Mouse (Mus musculus) heart, postnatal 4 days (tissue): ENCODE measurements at regions not wholly inside any gene's neighbourhood (a gene's known extent, or its start where the extent isn't known, plus 50 kb on each side); places are given as distances from the start of the nearest gene placed in this dataset.
"Not testable (repeated sequence)": the region's sequence is repeated elsewhere in the genome, so short reads cannot be mapped to it uniquely, and the experiment has no call there.

ENCODE experiments used
- DNase-seq: peaks from one replicate; pipeline ENCODE4 v3.0.0; 2021

DNA sequence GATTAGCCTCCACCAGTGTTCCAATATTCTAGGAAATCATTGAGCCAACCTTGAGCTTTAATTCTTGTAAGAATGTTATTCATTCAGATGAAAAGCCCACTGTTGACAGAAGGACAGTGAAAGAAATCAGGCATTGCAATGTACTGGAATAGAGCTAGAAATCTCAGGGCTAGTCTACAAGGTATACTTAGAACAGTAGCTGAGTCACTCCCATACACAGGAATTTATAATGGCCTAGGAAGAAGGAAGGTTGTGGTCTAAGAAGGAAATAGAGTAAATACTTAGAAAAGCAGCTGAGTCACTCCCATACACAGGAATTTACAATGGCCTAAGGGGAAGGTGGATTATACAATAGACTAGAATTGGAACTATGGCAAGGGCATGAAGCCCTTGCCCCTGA, 174.6 kb downstream of the Fam181b start:
- not testable (repeated sequence) for DNase-seq

DNA sequence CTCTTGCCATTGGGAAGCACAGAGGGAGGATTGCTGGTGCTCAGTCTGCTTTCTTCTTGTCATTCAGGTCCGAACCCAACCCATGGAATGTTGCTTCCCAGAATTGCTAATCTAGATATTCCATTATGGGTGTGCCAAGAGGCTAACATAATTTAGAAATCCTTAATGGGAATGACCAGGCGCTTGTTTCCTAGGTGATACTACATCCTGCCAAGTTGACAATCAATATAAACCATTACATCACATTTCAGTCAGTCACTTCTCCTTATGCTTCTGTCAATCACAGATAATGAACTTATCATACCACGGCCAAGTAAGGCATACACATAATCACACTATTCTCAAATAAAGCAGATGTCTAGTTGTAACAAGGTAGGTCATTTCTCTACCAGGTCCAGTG, 206.1 kb downstream of the Fam181b start:
- no peak for DNase-seq

DNA sequence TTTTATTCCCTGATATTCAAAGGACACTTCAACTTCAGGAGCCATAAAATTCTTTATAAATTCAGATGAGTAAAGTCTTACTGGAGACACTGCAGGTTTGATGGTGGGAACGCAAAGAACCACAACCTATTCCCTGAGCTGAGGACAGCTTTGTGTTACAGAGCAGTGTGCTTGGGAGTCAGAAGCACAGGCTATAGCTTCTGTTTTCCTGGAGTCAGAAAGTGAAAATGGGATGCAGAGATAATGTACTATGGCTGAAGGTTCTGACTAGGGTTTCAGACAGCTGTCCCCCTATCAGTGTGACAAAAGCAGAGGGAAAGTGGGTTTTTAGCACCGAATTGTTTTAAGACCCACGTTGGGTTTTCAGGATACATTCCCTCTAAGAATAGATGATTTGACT, 211.8 kb downstream of the Fam181b start:
- DNase-seq = no peak

DNA sequence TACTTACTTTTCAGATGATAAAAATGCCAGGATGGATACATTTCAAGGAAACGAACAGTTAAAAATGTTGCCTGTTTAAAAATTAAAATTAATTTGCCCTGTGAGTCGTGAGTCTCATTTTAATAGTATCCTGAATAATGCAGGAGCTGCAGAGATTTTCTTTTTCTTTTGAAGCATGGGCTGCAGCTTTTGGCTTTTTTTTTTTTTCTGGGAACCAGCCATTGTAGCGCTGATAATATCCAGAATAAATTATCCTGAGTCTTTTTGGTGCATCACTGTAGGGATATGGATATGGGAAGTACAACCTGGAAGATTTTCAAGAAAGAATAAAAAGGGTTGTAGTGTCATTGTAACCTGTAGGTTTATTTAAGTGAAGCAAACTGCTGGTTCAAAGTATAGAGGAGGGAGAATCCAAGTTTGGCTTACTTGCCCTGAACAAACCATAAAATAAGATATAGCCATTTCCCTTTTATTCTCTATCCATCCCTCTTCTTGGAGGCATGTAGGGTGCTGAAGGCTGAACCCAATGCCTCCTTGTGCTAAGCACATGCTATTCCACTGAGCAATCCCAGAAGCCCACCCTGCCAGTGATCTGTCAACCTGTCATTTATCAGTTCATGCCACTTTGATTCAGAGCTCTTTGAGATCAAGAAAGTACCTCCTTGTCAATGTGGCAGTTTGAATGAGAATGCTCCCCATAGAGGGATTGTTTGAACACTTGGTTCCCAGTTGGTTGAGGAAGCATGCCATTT, 212.5 kb downstream of the Fam181b start:
- DNase-seq = no peak

DNA sequence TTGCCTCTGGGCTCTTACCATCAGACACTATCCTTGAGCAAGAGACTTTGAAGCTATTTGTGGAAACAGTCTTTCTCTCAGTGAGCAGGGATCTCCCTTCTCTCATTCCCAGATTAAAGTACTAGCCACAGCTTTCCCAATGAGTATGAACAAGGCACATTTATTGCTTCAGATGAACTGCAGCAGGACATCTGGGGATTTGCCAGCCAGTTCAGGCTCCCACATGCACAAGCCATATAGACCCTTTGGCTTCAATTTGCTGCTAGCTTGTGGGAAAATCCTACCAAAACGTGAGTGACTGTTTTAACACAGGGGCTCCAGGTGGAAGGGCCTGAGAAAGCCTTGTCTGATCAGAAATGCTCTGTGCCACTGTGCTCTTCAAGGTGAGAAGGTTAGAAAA, 233.1 kb downstream of the Fam181b start:
- no peak for DNase-seq

DNA sequence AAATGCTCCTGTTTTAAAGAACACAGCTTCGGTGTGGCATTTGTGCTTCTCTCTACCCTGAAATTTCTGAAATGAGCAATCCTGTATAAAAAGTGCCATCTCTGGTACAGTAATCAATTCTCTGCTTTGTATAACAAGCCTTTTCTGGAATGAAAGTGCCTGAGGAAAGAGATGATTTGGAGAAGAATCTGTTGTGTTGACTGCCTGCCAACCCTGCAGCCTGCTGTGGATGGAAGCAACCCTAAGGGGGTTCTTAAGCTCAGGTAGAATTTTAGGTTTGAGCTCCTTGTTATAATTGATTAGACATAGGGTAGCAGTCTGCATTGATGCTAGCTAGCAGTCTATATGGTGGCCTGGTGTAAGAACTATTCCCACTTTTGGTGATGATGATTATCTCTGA, 251.7 kb downstream of the Fam181b start:
- DNase-seq = no peak

DNA sequence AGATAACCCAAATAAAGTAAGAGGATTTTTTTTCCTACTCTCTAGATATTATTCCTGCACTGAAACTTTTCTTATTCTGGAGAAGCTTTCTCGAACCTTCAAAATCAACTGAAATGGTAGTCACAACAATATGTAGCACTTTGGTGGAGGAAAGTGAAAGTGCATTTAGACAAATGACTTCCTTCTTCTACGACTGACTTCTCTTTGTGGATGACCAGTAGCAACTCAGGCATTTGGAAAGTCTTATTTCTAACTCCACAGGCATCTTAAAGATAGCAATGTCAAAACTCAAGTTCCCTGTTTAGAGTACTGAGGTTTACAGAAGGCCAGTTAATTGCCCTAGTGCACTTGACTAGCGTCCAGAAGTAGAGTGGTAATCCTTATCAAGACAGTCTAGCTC, 252.5 kb downstream of the Fam181b start:
- no peak for DNase-seq

DNA sequence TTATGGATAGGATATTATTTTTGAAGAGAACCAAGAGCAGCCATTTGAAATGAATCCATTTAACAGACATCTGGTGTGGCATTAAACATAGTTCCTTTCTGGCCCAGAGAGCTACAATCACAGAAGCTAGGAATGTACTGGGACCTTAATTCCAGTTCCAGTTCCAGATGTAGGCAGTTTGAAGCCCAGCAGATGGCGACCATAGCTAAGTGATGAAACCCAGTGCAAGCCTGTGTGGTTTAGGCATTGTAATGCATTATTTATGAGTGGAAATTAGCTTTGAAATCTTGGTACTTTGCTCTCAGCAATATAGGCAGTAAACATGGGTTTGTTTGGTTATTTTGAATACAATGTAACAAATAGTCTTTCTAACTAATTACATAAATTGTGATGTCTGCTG, 256.8 kb downstream of the Fam181b start:
- DNase-seq = peak; percentile 4
